Mouse (Mus musculus) left cerebral cortex, adult 8-10 months (tissue): ENCODE data around the gene 2310011J03Rik. TPM values are rescaled to one million over a fixed set of nuclear protein-coding genes. Genes with fewer than 3 reads are reported as not detected.

Experiments
- microRNA-seq, 2 experiments: library from miRNA; unstranded; fragments of <30 nt; microRNA quantifications; one replicate each; pipeline ENCODE4 v1.2.0; 2022
- total RNA-seq, 4 experiments: library from RNA; stranded (reverse); gene quantifications; 2 replicates each; pipeline ENCODE4 v1.2.4; 2022

Gene 2310011J03Rik
- total RNA-seq, 4 experiments from 2014 or later = 25.7 to 29.0 (median 27.3) TPM

Small RNA genes within 50 kb of the gene (microRNA-seq; reads per million reads assigned to microRNA genes)
- gene Mir6911 = 0.63 to 2.4 reads per million in 2 experiments

Other genes with a start within 250 kb of the 2310011J03Rik start
- 10 to 100 TPM; 16.2 to 32.0 (median 20.3) TPM for gene Sbno2, start 215.0 kb downstream of the 2310011J03Rik start, total RNA-seq
- gene Stk11, start 204.7 kb downstream of the 2310011J03Rik start, total RNA-seq = 100 to 1,000 TPM; 102 to 111 (median 109) TPM
- gene Atp5d, start 181.9 kb downstream of the 2310011J03Rik start, total RNA-seq = 100 to 1,000 TPM; 306 to 342 (median 330) TPM
- gene Cbarp, start 179.7 kb downstream of the 2310011J03Rik start, total RNA-seq = 100 to 1,000 TPM; 328 to 363 (median 358) TPM
- 10 to 100 TPM; 48.5 to 76.4 (median 64.1) TPM for gene Midn, start 172.3 kb downstream of the 2310011J03Rik start, total RNA-seq
- 100 to 1,000 TPM; 124 to 159 (median 143) TPM for gene Cirbp, start 154.6 kb downstream of the 2310011J03Rik start, total RNA-seq
- 1 to 10 TPM; 4.1 to 6.0 (median 5.5) TPM for gene 1600002K03Rik, start 147.6 kb downstream of the 2310011J03Rik start, total RNA-seq
- gene Efna2, start 141.1 kb downstream of the 2310011J03Rik start, total RNA-seq = 1 to 10 TPM; 6.8 to 9.1 (median 7.7) TPM
- 10 to 100 TPM; 41.9 to 51.7 (median 44.1) TPM for gene Mum1, start 94.1 kb downstream of the 2310011J03Rik start, total RNA-seq
- gene Ndufs7, start 71.4 kb downstream of the 2310011J03Rik start, total RNA-seq = 100 to 1,000 TPM; 214 to 225 (median 218) TPM
- gene Gamt, start 59.5 kb downstream of the 2310011J03Rik start, total RNA-seq = 10 to 100 TPM; 28.8 to 33.6 (median 31.1) TPM
- 10 to 100 TPM; 76.4 to 90.1 (median 83.5) TPM for gene Dazap1, start 59.1 kb downstream of the 2310011J03Rik start, total RNA-seq
- 1,000 to 10,000 TPM in 1 of 4 experiments, 100 to 1,000 TPM in 3; 922 to 1,007 (median 961) TPM for gene Rps15, start 28.1 kb downstream of the 2310011J03Rik start, total RNA-seq
- gene Apc2, start 24.6 kb downstream of the 2310011J03Rik start, total RNA-seq = 100 to 1,000 TPM; 107 to 125 (median 116) TPM
- gene Pcsk4, start 9.0 kb upstream of the 2310011J03Rik start, total RNA-seq = 10 to 100 TPM in 1 of 4 experiments, 1 to 10 TPM in 3; 6.7 to 10.2 (median 8.3) TPM
- gene Reep6, start 9.4 kb upstream of the 2310011J03Rik start, total RNA-seq = 10 to 100 TPM; 12.0 to 14.8 (median 13.6) TPM
- 10 to 100 TPM; 10.7 to 12.1 (median 11.5) TPM for gene Adamtsl5, start 27.9 kb upstream of the 2310011J03Rik start, total RNA-seq
- gene Plk5, start 35.9 kb upstream of the 2310011J03Rik start, total RNA-seq = 10 to 100 TPM; 27.8 to 29.4 (median 28.7) TPM
- 10 to 100 TPM; 18.9 to 20.3 (median 19.6) TPM for gene Mex3d, start 67.1 kb upstream of the 2310011J03Rik start, total RNA-seq
- gene Mbd3, start 79.0 kb upstream of the 2310011J03Rik start, total RNA-seq = 100 to 1,000 TPM; 146 to 152 (median 149) TPM
- gene Uqcr11, start 86.3 kb upstream of the 2310011J03Rik start, total RNA-seq = 100 to 1,000 TPM; 332 to 408 (median 366) TPM
- gene Tcf3, start 113.1 kb upstream of the 2310011J03Rik start, total RNA-seq = 10 to 100 TPM; 27.7 to 32.6 (median 31.4) TPM
- not detected for gene Onecut3, start 174.3 kb upstream of the 2310011J03Rik start, total RNA-seq
- gene Atp8b3, start 218.6 kb upstream of the 2310011J03Rik start, total RNA-seq = under 1 TPM in 3 of 4 experiments, not detected in 1; 0.08 to 0.21 (median 0.18) TPM
- 10 to 100 TPM; 40.7 to 46.6 (median 44.7) TPM for gene Rexo1, start 241.0 kb upstream of the 2310011J03Rik start, total RNA-seq